Mouse (Mus musculus): ENCODE results near the gene Bud23. TPM values are rescaled to one million over a fixed set of nuclear protein-coding genes. Genes with fewer than 3 reads are reported as not detected.

Gene Bud23
- polyA plus RNA-seq, 1 experiment from 2014 or later, result 145 TPM

Other genes with a start within 250 kb of the Bud23 start
- gene Tmem270, start 158.2 kb downstream of the Bud23 start, polyA plus RNA-seq (2016; fragmentation: Nextera tagmentation; extraction: Ambion mirVana), result not detected in 2 replicates
- 2.4 and 2.9 TPM in 2 replicates for gene Cldn13, start 149.4 kb downstream of the Bud23 start, polyA plus RNA-seq (2016; fragmentation: Nextera tagmentation; extraction: Ambion mirVana)
- 21.7 and 21.8 TPM in 2 replicates for gene Mettl27, start 132.6 kb downstream of the Bud23 start, polyA plus RNA-seq (2016; fragmentation: Nextera tagmentation; extraction: Ambion mirVana)
- gene Cldn4, start 118.0 kb downstream of the Bud23 start, polyA plus RNA-seq (2016; fragmentation: Nextera tagmentation; extraction: Ambion mirVana), result 11.8 and 14.6 TPM in 2 replicates
- 14.8 and 20.5 TPM in 2 replicates for gene Cldn3, start 78.7 kb downstream of the Bud23 start, polyA plus RNA-seq (2016; fragmentation: Nextera tagmentation; extraction: Ambion mirVana)
- gene Abhd11, start 55.8 kb downstream of the Bud23 start, polyA plus RNA-seq (2016; fragmentation: Nextera tagmentation; extraction: Ambion mirVana), result 49.8 and 51.9 TPM in 2 replicates
- 20.4 and 20.7 TPM in 2 replicates for gene Stx1a, start 41.5 kb downstream of the Bud23 start, polyA plus RNA-seq (2016; fragmentation: Nextera tagmentation; extraction: Ambion mirVana)
- 31.9 and 34.2 TPM in 2 replicates for gene Dnajc30, start 757 bp downstream of the Bud23 start, polyA plus RNA-seq (2016; fragmentation: Nextera tagmentation; extraction: Ambion mirVana)
- gene Vps37d, start 13.3 kb upstream of the Bud23 start, polyA plus RNA-seq (2016; fragmentation: Nextera tagmentation; extraction: Ambion mirVana), result 26.4 and 27.2 TPM in 2 replicates
- gene Mlxipl, start 24.9 kb upstream of the Bud23 start, polyA plus RNA-seq (2016; fragmentation: Nextera tagmentation; extraction: Ambion mirVana), result 3.3 and 3.8 TPM in 2 replicates
- gene Tbl2, start 84.7 kb upstream of the Bud23 start, polyA plus RNA-seq (2016; fragmentation: Nextera tagmentation; extraction: Ambion mirVana), result 24.8 and 30.0 TPM in 2 replicates
- 47.5 and 47.7 TPM in 2 replicates for gene Bcl7b, start 103.3 kb upstream of the Bud23 start, polyA plus RNA-seq (2016; fragmentation: Nextera tagmentation; extraction: Ambion mirVana)
- 68.7 and 69.0 TPM in 2 replicates for gene Baz1b, start 122.3 kb upstream of the Bud23 start, polyA plus RNA-seq (2016; fragmentation: Nextera tagmentation; extraction: Ambion mirVana)
- 13.2 and 15.6 TPM in 2 replicates for gene Fzd9, start 186.3 kb upstream of the Bud23 start, polyA plus RNA-seq (2016; fragmentation: Nextera tagmentation; extraction: Ambion mirVana)